Mouse (Mus musculus) cortical plate, adult 2 months (tissue): Measurements from ENCODE around the gene Haus5.

Experiments
- CTCF ChIP-seq: fragments of 200-500 bp; IDR thresholded peaks from 2 replicates; pipeline ENCODE4 v1.5.1; 2011; ENCODE audit warnings: mild to moderate bottlenecking, control low read depth, low read length; ENCODE audit not compliant: insufficient read depth; ENCODE audit errors: extremely low read depth
- POLR2A ChIP-seq: fragments of 200-500 bp; IDR thresholded peaks from 2 replicates; pipeline ENCODE4 v1.6.1; 2011; ENCODE audit warnings: mild to moderate bottlenecking, low read length, control low read depth; ENCODE audit not compliant: insufficient read depth; ENCODE audit errors: extremely low read depth

GRCm38 (mm10) chr7:30612654-30613402 is 52.0 kb downstream of the Haus5 start, which contains the start of gene Upk1a:
- TF ChIP-seq CTCF (no peak), POLR2A (no peak)
